Mouse (Mus musculus) kidney, postnatal 36 days (tissue): Measurements from ENCODE around the gene Smoc2.

Experiments used
- DNase-seq, 2 experiments: peaks; one replicate each; pipeline ENCODE4 v3.0.0; 2021 to 2022; ENCODE audit warnings: mixed read lengths in 2 of 2

Gene Smoc2

DNA sequence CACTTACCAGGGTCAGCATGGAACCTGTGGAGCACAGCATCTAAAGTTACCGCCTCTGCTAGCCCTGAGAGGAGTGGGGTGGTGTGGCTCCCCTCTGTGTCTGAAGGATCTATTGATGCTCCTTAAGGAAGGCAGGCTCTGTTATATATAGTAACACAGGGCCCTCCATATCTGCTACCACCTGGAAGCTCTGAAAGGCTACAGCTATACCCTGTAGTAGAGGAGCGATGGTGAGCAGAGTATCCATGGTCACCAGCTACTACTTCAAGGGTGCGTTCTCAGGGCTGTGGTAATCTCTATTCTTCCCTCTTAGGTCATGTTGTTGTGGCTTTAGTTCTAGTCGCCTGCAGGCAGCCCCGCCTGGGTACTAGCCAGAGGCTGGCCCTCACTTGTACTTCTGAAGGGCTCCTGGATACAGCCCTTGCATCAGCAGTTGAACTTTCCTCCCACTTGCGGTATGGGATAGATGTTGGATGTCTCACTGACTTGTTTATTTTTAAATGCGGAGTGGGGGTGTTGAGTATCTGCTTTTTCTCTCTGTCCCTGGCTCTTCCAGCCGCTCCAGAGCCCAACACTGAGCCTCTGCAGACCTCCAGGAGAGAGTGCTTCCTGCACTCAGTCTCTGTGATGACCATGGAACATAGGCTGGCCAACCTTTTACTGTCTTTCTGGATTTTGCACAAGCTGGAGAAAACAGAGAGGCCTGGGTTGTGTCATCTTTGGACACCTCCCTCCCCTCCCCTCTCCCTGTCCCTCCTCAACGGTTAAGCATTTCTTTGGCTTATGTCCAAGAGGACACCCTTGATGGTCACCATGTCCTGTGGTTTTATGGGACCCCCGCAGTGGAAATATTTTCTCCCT is 74.1 kb downstream of the Smoc2 start:
- peak in 1 of 2 experiments; percentile 20 for DNase-seq

DNA sequence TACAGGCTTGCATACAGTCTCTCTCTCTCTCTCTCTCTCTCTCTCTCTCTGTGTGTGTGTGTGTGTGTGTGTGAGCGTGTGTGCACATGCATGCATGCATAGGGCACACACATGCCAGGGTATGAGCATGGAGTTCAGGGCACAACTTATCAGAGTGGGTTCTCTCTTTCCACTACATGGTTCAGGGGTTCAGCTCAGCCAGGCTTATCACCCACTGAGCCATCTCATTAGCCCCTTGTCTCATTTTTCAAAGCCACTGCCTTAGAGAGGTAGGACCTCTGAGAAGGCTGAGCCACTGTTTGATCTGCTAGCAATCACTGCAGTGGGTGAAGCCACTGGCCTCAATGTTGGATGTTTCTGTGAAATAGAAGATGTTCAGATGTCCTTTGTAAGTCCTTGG is 82.2 kb downstream of the Smoc2 start:
- no peak for DNase-seq

DNA sequence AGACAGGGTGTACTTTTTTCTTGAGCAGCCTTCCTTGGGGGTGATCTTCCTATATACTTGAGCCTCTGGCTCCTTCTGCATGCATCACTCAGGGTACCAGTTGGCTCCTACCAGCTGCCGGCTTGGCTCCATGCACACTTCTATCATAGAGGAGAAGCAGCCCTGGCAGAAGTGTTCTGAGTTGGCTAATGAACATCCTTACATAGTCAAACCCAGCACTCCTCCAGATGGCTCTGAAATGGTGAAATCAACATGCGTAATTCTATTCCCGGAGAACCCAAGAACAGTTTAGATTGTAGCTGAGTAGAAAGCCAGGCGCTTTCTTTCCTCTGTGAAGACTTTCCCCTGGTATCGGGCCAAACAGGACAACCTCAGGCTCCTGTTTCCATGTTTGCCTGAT is 91.2 kb downstream of the Smoc2 start:
- DNase-seq, result no peak

DNA sequence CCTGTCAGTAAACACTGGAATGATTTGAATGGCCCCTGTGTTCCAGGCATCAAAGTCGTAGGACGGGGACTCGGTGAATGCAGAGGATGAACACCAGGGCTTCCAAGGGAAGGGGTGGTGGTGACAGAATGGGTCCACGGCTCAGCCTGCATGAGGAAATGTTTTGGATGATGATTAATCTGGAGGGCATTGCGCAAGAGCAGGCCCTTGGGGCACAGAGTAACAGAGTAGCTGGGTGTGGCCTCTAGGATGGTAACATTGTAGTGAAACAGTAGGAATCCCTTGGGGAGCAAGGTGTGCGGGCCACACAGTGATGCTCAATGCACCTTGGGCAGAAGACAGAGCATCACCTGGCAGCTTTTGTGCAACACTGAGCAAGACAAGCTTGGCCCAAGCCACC is 92.3 kb downstream of the Smoc2 start:
- peak; percentile 75 to 78 for DNase-seq

DNA sequence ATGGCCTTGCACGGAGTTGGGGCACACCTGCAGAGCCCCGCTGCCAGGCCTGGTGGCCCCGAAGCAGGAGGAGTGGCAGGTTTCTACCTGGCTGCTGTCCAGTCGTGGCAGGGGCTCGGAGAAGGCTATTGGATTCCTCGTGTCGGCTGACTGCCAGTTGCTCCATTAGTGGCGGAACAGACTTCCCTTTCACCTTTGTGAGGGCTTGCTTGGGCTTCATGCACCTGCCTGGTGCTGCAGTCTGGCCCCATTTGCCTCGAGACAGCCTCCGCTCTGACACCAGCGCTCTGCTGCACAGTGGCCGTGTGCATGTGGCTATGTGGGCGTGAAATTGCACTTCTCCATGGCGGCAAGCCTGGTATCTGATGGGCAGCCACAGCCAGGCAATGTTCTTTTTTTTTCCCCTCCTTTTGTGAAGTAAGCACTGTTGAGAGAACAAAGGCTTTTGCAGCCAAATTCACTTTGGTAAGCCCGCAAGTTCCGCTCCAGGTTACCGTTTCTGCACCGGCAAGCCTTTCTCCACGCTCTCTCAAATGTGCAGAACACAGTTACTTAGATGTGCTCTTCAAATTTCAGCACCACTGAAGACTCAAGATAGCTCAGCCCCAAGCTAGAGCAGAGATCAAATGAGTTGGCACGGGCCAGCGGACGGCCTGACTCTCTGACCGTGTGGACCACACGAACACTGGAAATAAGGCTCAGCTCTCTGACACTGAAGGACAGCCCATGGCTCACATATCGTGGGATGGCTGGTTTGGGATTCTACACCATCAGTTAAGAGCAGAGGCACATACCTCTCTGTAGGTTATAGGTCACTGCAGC is 93.2 kb downstream of the Smoc2 start:
- peak; percentile 43 to 67 for DNase-seq

DNA sequence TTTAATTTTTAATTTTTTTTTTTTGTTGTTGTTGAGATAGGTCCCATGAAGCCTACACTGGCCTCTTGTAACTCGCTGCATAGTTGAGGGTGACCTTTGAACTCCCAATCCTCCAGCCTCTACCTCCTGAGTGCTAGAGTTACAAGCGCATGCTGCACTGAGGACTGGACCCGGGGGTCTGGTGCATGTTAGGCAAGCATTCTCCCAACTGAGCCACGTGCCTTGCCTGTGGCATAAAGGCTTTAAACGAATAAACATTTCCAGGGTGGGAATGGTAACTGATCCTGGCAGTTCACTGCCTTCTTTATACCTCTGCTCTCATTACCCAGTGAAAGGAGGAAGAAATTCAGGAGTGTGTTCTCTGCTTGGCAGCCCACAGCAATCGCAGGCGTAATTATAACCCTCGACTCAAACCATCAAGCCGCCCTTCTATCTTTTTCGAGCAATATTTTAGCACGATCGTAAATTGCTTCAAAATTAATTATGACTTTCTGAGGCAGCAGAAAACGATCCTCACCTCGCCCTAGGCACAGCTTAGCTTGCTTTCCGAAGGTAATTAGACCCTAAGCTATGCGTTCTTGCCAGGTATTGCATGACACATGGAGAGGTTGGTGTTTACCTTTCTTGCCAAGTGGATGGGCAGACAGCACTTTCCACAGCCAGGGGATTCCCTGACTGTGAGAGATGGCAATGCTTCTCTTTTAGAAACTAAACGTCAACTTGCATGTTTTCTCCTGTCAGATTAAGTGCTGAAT is 99.6 kb downstream of the Smoc2 start:
- no peak for DNase-seq

DNA sequence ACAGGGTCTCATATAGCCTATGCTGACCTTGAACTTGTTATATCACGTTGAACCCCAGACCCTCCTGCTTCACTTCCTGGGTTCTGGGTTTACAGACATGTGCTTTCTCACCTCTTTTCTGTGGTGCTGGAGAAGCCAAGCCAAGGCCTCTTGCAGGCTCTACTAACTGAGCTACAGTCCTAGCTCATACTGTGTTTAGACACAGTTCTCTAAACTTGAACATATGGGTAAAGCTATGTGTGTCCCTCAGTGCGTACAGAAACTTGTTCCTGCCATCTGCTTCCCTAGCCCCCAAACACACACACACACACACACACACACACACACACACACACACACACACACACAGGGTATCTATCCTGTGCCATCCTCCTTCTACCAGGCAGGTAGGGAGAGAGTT is 100.2 kb downstream of the Smoc2 start:
- no peak for DNase-seq

DNA sequence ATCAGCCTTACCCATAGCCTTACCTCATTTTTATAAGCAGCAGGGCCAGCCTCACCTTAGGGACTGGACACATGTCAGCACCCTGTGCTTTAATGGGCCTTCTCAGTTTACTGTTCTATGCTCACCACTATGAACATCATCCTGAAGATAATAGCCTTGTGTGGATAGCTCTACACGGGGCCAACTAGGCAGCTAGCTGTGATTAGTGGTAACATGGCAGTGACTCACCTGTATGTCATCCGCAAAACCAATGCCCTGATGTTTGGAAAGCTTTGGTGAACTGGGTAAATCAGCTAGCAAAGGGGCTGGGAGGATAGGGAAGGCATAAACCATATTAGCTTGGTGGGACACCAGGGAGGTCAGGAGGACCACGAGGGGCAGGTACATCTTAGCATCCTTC is 100.7 kb downstream of the Smoc2 start:
- no peak for DNase-seq

DNA sequence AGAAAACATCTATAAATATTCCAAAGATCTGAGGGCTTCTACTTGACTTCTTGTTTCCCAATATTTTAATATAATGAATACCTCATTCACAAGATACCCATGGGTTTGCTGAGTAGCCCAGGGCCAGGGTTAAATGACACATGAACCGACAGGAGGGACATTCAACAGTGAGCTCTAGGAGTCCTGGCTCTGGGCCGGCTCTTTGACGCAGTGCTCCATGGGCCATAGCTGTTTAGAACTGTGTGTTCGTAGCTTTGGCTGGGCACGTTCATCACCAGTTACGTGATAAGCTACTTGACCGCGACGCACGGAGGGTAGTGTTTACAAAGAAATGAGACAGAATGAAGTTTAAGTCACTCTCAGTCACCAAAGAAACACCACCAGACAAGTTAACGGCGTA is 101.2 kb downstream of the Smoc2 start:
- DNase-seq, result no peak

DNA sequence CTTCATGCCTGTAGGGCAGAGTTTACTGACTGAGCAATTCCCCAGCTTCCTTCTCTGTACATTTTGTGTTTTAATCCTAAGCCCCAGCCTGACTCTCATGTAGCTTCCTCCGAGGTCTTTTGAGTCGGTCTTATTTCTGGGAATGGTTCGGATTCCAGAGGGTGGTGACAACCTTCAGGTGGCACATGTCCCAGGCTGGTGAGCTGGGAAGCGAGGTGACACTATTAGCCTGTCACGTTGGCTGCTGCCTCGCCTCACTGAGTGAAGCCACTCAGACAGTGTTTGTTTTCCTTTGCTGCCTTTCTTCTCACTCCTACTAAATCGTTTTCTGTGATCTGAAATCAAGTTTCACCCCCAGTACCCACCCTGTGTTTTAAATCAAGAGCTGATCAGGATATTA is 102.2 kb downstream of the Smoc2 start:
- no peak for DNase-seq

DNA sequence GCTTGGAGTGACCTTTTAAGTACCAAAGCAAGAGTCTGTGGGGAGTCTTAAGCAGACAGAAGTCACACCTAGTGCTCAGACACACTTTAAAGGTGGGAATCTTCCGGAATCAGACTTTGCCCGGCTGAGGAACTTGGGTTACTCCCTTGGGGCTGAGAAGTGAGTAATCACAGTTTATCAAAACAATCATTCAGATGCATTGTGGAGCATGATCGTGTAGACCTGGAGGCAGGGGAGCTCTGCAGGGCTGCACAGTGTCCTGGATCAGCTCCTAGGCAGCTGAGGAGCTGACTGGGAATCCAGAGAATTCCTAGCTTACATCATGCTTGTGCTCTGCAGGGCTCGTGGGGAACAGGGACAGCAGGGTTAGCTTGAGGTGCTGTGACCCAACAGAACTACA is 104.7 kb downstream of the Smoc2 start:
- no peak for DNase-seq

DNA sequence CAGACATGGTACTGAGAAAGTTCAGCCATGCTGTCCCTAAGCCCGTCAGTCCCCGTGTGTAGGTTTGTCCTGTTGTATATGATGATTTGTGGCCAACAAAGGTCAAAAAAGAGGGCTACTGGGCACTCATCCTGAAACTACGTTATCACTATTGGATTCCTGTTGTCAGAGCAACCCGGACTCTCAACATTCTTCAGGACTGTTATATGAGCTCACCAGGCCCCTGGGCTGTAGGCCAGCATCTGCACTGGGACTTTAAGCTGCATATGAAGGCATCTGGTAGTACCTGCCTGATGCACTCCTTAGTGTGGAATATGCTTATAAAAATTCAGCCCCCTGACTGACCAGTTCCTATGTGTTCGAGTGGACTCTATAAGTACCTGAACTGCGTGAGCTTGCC is 105.7 kb downstream of the Smoc2 start:
- DNase-seq, result no peak

DNA sequence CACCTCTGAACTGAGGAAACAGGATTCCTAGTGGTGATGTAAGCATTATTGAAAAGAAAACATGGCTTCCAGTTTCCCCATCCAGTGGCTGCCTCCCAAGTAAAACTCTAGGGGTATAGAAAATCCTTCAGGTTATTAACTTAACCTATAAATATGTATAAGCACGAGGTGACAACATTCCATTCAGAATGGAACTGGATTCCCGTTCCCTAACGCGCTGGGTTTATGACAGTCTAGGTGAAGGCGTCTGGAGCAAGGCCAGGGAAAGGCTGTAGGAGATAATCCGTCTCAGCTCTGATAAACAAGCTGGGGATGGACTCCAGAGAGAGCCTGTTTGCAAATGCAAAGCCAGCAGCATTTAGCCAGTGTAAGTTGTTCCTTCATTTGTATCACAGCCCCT is 108.0 kb downstream of the Smoc2 start:
- no peak for DNase-seq

DNA sequence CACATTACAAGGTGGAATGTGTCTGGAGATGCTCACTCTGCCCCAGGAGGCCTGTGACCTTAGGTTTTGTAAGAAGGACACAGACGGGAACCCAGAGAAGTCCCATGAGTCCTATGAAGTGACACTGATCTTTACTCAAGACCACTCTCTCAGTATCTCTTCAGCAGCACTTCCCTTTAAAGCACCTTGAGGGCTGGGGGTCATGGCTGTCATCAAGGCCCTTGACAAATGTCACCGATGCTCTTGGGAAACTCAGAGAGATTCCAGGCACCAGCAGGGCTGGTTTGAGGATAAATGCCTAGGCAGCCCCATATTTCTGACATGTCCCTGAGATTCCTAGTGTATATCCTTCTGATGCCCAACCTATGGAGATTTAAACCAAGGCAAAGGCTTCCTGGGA is 113.1 kb downstream of the Smoc2 start:
- no peak for DNase-seq

DNA sequence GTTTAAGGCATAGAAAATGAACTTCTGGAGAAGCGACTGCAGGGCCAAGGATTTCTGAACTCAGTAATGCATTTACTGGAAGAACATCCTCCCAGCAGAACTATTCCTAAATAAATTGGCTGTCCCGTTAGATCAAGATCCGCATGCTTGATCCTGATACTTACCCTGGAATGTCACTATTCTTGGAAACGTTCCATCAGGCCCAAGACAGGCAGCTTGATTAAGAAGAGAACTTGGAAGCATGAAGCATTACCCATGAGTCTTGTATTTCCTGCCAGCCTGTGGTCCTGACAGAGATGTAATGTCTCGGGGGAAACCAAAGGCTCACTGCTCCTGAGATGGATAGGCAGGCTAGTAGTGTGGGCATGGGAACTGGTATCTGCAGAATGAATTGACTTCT is 115.6 kb downstream of the Smoc2 start:
- peak; percentile 17 to 37 for DNase-seq

DNA sequence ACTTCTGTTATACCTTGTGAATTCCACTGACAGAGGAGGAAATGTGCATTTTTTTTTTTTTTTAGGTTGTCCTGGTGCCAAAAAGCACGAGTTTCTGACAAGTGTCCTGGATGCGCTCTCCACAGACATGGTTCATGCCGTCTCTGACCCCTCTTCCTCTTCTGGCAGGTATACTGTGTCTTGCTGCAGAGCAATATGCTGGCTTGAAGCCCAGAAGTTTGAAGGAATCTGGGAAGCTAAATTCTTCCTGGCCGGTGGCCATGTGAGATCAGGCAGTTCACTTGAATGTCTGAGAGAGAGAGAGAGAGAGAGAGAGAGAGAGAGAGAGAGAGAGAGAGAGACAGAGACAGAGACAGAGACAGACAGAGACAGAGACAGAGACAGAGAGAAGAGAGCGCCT is 118.2 kb downstream of the Smoc2 start:
- DNase-seq, result peak; percentile 89 to 93

DNA sequence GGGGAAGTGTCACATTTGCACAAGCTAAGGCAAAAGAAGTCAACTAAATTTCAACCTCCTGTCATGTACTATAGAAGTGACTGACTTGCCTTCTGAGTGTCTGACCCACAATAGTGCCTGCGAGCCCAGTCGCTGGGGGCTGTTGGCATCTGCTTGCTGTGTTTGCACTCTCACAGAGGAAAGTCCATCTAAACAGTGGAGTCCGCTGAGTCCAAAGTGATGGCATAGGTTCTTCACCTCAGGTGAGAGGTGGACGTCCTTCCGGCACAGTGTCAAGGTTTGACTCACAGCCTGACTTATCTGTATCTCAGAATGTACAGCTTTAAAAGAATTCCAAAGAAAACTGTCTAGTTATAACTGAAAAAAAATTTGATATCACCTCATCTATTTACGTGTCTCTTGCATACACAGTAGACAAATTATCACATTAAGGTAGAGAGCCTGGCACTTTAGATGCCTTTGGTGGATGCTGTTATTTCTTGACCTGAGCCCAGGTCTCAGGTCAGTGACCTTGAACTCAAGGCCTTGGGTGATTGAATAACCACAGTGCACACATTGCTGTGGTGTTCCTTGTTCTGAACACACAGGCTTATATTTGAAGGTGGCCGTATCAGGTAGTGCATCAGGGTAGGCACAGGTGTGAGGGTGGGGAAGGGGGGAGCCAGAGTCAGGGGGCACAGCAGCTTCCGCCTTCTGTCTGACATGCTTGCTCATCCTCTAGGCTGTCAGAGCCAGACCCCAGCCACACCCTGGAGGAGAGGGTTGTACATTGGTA is 119.5 kb downstream of the Smoc2 start:
- peak; percentile 35 to 42 for DNase-seq

DNA sequence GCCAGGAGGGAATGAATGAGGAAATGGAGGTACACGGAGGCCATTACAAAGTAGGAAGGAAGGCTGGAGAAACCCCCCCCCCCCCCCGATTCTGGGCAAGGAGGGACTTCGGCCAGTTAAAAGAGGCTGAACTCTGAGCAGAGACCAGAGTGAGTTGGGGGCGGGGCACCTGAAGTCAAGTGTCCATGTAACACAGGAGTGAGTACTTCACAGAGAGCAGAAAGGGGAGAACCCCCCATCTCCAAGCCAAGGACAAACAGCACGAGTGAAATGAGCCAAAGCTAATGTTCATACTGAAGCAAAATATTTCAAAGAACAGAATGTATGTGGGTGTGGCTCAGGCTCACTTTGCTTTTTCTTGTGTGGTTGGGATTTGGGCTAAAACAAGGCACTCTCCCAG is 121.7 kb downstream of the Smoc2 start:
- peak; percentile 10 to 57 for DNase-seq

DNA sequence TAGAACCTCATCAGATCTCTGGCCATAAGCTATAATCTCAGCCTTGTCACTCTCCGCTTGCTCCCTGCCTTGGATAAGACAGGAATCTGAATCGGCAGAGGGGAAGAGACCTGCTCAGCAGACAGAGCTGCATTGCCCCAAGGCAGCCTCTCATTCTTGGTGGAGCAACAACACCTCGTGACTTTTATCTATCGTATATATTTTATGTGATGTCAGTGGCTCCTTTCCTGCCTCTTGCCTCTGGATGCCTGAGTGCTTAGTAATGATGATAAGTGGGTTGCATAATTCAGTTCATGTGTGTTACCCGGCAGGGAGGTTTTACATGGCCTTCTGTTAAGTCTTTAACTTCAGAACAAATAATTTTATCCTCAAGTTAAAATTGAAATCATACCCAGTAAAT is 128.6 kb downstream of the Smoc2 start:
- no peak for DNase-seq

DNA sequence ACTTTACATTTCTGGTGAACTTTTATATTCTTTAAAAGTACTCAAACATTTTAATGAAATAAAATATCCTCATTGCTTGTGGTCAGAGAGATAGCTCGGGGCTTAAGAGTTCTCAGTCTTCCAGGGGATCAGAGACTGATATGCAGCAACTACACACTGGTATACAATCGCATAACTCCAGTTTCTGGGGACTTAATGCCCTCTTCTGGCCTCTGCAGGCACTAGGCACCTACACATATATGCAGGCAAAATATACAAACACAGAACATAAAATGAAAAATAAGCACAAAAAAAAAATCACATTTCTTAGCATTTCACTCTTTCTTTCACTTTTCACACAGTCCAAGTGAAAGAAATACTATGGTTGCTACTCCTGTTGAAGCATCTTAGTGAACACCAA is 133.2 kb downstream of the Smoc2 start:
- DNase-seq, result no peak

DNA sequence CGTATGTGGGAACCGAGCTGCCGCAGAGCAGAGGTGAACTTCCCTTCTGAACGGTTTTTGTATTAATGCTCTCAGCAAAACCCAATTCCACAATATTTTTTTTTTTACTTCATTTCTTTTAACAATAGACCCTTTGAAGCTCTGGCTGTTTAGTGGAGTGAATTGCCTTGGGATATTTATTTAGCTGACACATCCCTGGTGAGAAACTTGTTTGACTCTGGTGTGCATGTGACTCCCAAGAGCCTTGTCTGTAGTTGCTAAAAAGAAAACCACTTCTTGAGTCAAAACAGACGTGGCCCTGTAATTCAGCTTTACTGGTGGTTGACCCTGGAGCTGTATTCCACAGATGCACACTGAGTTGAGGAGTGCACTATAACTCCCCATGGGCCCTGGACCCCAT is 135.2 kb downstream of the Smoc2 start:
- no peak for DNase-seq

DNA sequence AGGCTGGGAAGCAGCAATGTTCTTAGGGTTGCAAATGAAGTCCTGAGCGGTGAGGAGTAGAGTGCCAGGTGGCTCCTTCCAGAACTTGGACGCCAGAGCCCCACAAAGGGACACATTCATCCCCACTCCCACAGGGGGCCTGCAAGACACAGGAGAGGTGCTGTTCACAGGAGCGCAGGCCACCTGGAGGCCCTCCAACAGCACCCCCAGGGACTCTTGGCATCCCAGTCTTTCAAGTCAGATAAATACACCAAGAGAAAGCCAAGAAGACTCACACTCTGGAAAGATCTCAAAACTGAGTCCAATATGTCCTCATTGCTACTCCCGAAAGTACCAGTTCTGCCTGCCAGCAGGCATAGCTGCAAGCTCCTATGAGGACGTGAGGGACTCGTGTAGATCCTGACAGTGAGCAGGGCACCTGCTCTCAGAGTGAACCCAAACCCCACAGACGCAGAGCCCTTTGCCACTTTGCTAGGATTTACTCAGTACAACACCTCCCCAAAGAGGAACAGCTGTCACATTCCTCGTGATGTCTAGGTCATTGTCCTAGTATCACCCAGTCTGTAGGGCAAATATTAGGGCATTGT is 141.2 kb downstream of the Smoc2 start:
- DNase-seq, result no peak
